ENCODE assay signal across 8 mouse cellular contexts in the genomic region with DNA sequence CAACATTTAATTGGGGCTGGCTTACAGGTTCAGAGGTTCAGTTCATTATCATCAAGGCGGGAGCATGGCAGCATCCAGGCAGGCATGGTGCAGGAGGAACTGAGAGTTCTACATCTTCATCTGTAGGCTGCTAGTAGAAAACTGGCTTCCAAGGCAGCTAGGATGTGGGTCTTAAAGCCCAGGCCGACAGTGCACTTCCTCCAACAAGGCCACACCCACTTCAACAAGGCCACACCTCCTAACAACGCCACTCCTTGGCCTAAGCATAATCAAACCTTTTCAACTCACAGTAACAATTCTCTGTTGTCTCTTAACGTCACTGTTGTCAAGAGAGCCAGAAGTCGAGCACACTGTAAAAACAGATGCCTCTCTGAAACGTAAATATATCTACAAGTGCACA. TPM values are rescaled to one million over a fixed set of nuclear protein-coding genes. Genes with fewer than 3 reads are reported as not detected.
A peak's percentile ranks its signal among the peaks of the same experiment; 100 is the strongest.
DNase-seq lines count a peak whose midpoint lies in the region; ATAC-seq lines count a peak whose summit lies in the region.
"Not testable (repeated sequence)": the region's sequence is repeated elsewhere in the genome, so short reads cannot be mapped to it uniquely, and the experiment has no call there.
"Had no signal": no experiment of that assay in that cellular context is flagged by ENCODE, and none has a peak within 500 bp of the region (broad histone marks: within the 10 kb centered on the region; RNA-seq: fewer than 3 reads in every experiment).

No protein-coding gene starts in this region.

- H3K9me3 ChIP-seq in limb, embryonic 11.5 days (ENCODE audit: control insufficient read depth, low read length) = not testable (repeated sequence)

- H3K36me3 ChIP-seq in limb, embryonic 11.5 days (ENCODE audit: control insufficient read depth, insufficient read depth, low read length) = not testable (repeated sequence)

- H3K4me3 ChIP-seq in limb, embryonic 11.5 days (ENCODE audit: low read depth, low read length) = not testable (repeated sequence)

- 78% methylated on average over 6 of the region's 6 CpGs for WGBS in limb, embryonic 11.5 days

- H3K27ac ChIP-seq in limb, embryonic 11.5 days (replicated peaks; ENCODE audit: low read depth, low read length) = not testable (repeated sequence)

- not testable (repeated sequence) for H3K27me3 ChIP-seq in limb, embryonic 11.5 days (ENCODE audit: control insufficient read depth, insufficient read depth, low read length)

- peak; percentile 55; the same call in 1 of the 2 replicates for ATAC-seq in granulocyte monocyte progenitor cell, adult 5-6 weeks (replicated peaks; ENCODE audit: poor library complexity, severe bottlenecking)
- ATAC-seq in limb, embryonic 11.5 days (ENCODE audit: insufficient number of reproducible peaks, low FRiP score, low TSS enrichment, low read depth) = not testable (repeated sequence)
- ATAC-seq in neutrophil, adult 5-6 weeks (ENCODE audit: extremely low read depth, insufficient number of reproducible peaks, low FRiP score, poor library complexity, severe bottlenecking) = peak; percentile 44; the same call in 1 of the 2 replicates

- not testable (repeated sequence) for H3K4me2 ChIP-seq in limb, embryonic 11.5 days (ENCODE audit: low read depth, severe bottlenecking)

- not testable (repeated sequence) for H3K9ac ChIP-seq in limb, embryonic 11.5 days (ENCODE audit: low read length)

- H3K4me1 ChIP-seq in limb, embryonic 11.5 days (ENCODE audit: control insufficient read depth, insufficient read depth, low read length) = not testable (repeated sequence)

- peak; percentile 39 to 46 for DNase-seq in B cell, adult 2 months
- peak; percentile 9 for DNase-seq in ES-CJ7 (ENCODE audit: low read depth, low spot score)
- peak; percentile 35 for DNase-seq in ZHBTc4 (ENCODE audit: low read depth, low spot score)
- DNase-seq in induced T-regulatory cell, adult 2 months (ENCODE audit: low read depth) = peak; percentile 23
- peak; percentile 17 for DNase-seq in limb, embryonic 11.5 days (ENCODE audit: low spot score)

RNA-seq across cellular contexts. Expression of a gene that starts 21.6 kb away (rescaled TPM):
- total RNA-seq in granulocyte monocyte progenitor cell, adult 5-6 weeks (2014; fragmentation: Nextera tagmentation) = 2.9 and 3.6 TPM in 2 replicates
- total RNA-seq in granulocyte monocyte progenitor cell, adult 5-6 weeks (2017) = 1.0 and 1.7 TPM in 2 replicates
- polyA plus RNA-seq in limb, embryonic 11.5 days (2014; fragmentation: Nextera tagmentation; extraction: Ambion mirVana) = 1.6 and 2.8 TPM in 2 replicates
- total RNA-seq in neutrophil, adult 5-6 weeks (2017) = 15.9 and 20.9 TPM in 2 replicates
- total RNA-seq: MEL had no signal
